14 mouse cellular contexts compared by ENCODE assay signal in genomic region chr11:61728037-61728436, GRCm38 (mm10). TPM values are rescaled to one million over a fixed set of nuclear protein-coding genes. Genes with fewer than 3 reads are reported as not detected.
DNase-seq lines count a peak whose midpoint lies in the region; ATAC-seq and TF ChIP-seq lines count a peak whose summit lies in the region.
"Had no signal": no experiment of that assay in that cellular context is flagged by ENCODE, and none has a peak within 500 bp of the region (broad histone marks: within the 10 kb centered on the region; RNA-seq: fewer than 3 reads in every experiment).

No protein-coding gene starts in this region.

- ATAC-seq in embryonic facial prominence, embryonic 14.5 days (ENCODE audit: low read depth) = no peak
- ATAC-seq in lung, embryonic 14.5 days (ENCODE audit: insufficient read depth) = no peak
- ATAC-seq: midbrain, embryonic 13.5 days had no signal

- H3K4me2 ChIP-seq in embryonic facial prominence, embryonic 14.5 days (ENCODE audit: low read depth, low read length) = no peak overlapping the region
- H3K4me2 ChIP-seq in lung, embryonic 14.5 days = no peak overlapping the region
- H3K4me2 ChIP-seq: embryonic facial prominence, embryonic 13.5 days; hindbrain, embryonic 14.5 days; limb, embryonic 12.5 days; midbrain, embryonic 13.5 days had no signal

- TF ChIP-seq CTCF in lung, embryonic 14.5 days (IDR thresholded peaks at IDR 0.05; ENCODE audit: low read depth) = no peak

- H3K4me1 ChIP-seq in embryonic facial prominence, embryonic 14.5 days (ENCODE audit: control insufficient read depth, insufficient read depth, low read length) = no peaks in the 10 kb centered on the region
- no peaks in the 10 kb centered on the region for H3K4me1 ChIP-seq in embryonic facial prominence, embryonic 10.5 days
- H3K4me1 ChIP-seq in lung, embryonic 14.5 days (ENCODE audit: insufficient read depth) = no peaks in the 10 kb centered on the region
- H3K4me1 ChIP-seq: embryonic facial prominence, embryonic 13.5 days; limb, embryonic 12.5 days; midbrain, embryonic 13.5 days had no signal

- H3K9me3 ChIP-seq in embryonic facial prominence, embryonic 14.5 days (ENCODE audit: control insufficient read depth, low read length) = no peaks in the 10 kb centered on the region
- H3K9me3 ChIP-seq in embryonic facial prominence, embryonic 10.5 days = no peaks in the 10 kb centered on the region
- H3K9me3 ChIP-seq in lung, embryonic 14.5 days (ENCODE audit: low read depth, low read length) = no peaks in the 10 kb centered on the region
- H3K9me3 ChIP-seq: embryonic facial prominence, embryonic 13.5 days; limb, embryonic 12.5 days; midbrain, embryonic 13.5 days had no signal

- peak; percentile 9 for DNase-seq in embryonic facial prominence, embryonic 14.5 days (ENCODE audit: low spot score)
- DNase-seq in embryonic facial prominence, embryonic 10.5 days (ENCODE audit: low spot score) = no peak
- DNase-seq in lung, embryonic 14.5 days = peak; percentile 27
- DNase-seq in lung, postnatal 14 days = no peak
- DNase-seq in kidney, postnatal 10 days = peak; percentile 56
- peak; percentile 17 for DNase-seq in telencephalon, adult 2 months (ENCODE audit: low read depth, low spot score)
- no peak for DNase-seq in spleen, postnatal 14 days (ENCODE audit: low spot score in 2 of 2)
- DNase-seq in cerebellum, postnatal 4 days (ENCODE audit: low spot score in 2 of 2) = no peak
- DNase-seq: cerebellum, adult 18-20 months had no signal

- no peaks in the 10 kb centered on the region for H3K27me3 ChIP-seq in embryonic facial prominence, embryonic 14.5 days (replicated peaks; ENCODE audit: control insufficient read depth, insufficient read depth, low read length)
- H3K27me3 ChIP-seq in embryonic facial prominence, embryonic 10.5 days (replicated peaks; ENCODE audit: low read depth, poor library complexity, severe bottlenecking) = no peaks in the 10 kb centered on the region
- H3K27me3 ChIP-seq in lung, embryonic 14.5 days (ENCODE audit: insufficient read depth, low read length) = no peaks in the 10 kb centered on the region
- H3K27me3 ChIP-seq: embryonic facial prominence, embryonic 13.5 days; limb, embryonic 12.5 days; midbrain, embryonic 13.5 days had no signal

- WGBS in embryonic facial prominence, embryonic 14.5 days = 49% methylated on average over 2 of the region's 2 CpGs
- WGBS in embryonic facial prominence, embryonic 10.5 days = 62% methylated on average over 2 of the region's 2 CpGs
- 61% methylated on average over 2 of the region's 2 CpGs for WGBS in lung, embryonic 14.5 days

- no peak overlapping the region for H3K4me3 ChIP-seq in embryonic facial prominence, embryonic 14.5 days (ENCODE audit: low read depth, low read length)
- no peak overlapping the region for H3K4me3 ChIP-seq in embryonic facial prominence, embryonic 10.5 days
- H3K4me3 ChIP-seq in lung, embryonic 14.5 days (ENCODE audit: low read depth, low read length) = no peak overlapping the region
- H3K4me3 ChIP-seq: embryonic facial prominence, embryonic 13.5 days; limb, embryonic 12.5 days; midbrain, embryonic 13.5 days had no signal

- H3K9ac ChIP-seq in embryonic facial prominence, embryonic 14.5 days (ENCODE audit: low read depth, low read length) = no peak overlapping the region
- H3K9ac ChIP-seq in lung, embryonic 14.5 days = no peak overlapping the region
- H3K9ac ChIP-seq: embryonic facial prominence, embryonic 13.5 days; hindbrain, embryonic 14.5 days; limb, embryonic 12.5 days; midbrain, embryonic 13.5 days had no signal

- H3K36me3 ChIP-seq in embryonic facial prominence, embryonic 14.5 days (ENCODE audit: control insufficient read depth, insufficient read depth, low read length) = peaks cover 50% of the 10 kb centered on the region
- H3K36me3 ChIP-seq in embryonic facial prominence, embryonic 10.5 days (replicated peaks) = peaks cover 75% of the 10 kb centered on the region
- H3K36me3 ChIP-seq in lung, embryonic 14.5 days (ENCODE audit: insufficient read depth) = peaks cover 54% of the 10 kb centered on the region

- H3K27ac ChIP-seq in embryonic facial prominence, embryonic 14.5 days (replicated peaks; ENCODE audit: low read depth, low read length) = no peak overlapping the region
- H3K27ac ChIP-seq in embryonic facial prominence, embryonic 10.5 days (replicated peaks) = no peak overlapping the region
- H3K27ac ChIP-seq in lung, embryonic 14.5 days (ENCODE audit: low read depth) = no peak overlapping the region
- H3K27ac ChIP-seq: embryonic facial prominence, embryonic 13.5 days; hindbrain, embryonic 14.5 days; limb, embryonic 12.5 days; midbrain, embryonic 13.5 days had no signal

RNA-seq across cellular contexts. Expression of gene Slc5a10, which starts 7.4 kb away (rescaled TPM):
- polyA plus RNA-seq in embryonic facial prominence, embryonic 14.5 days (2014; fragmentation: Nextera tagmentation; extraction: Ambion mirVana) = 0.13 TPM in 1 of 2 replicates, not detected in the other
- 0.14 TPM in 1 of 2 replicates, not detected in the other for polyA plus RNA-seq in embryonic facial prominence, embryonic 10.5 days (2016; fragmentation: Nextera tagmentation; extraction: Ambion mirVana)
- not detected in 2 replicates for polyA plus RNA-seq in lung, embryonic 14.5 days (2014; fragmentation: Nextera tagmentation; extraction: Ambion mirVana)
- polyA plus RNA-seq: embryonic facial prominence, embryonic 13.5 days; hindbrain, embryonic 14.5 days; small intestine, adult 2 months had no signal

RNA-seq across cellular contexts. Expression of gene Prpsap2, which starts 33.9 kb away (rescaled TPM):
- 24.2 and 27.3 TPM in 2 replicates for polyA plus RNA-seq in embryonic facial prominence, embryonic 14.5 days (2014; fragmentation: Nextera tagmentation; extraction: Ambion mirVana)
- polyA plus RNA-seq in embryonic facial prominence, embryonic 10.5 days (2016; fragmentation: Nextera tagmentation; extraction: Ambion mirVana) = 34.9 and 37.4 TPM in 2 replicates
- polyA plus RNA-seq in lung, embryonic 14.5 days (2014; fragmentation: Nextera tagmentation; extraction: Ambion mirVana) = 26.7 and 28.6 TPM in 2 replicates

RNA-seq across cellular contexts. Expression of gene Fam83g, which starts 44.1 kb away (rescaled TPM):
- 2.2 and 3.7 TPM in 2 replicates for polyA plus RNA-seq in embryonic facial prominence, embryonic 14.5 days (2014; fragmentation: Nextera tagmentation; extraction: Ambion mirVana)
- polyA plus RNA-seq in embryonic facial prominence, embryonic 10.5 days (2016; fragmentation: Nextera tagmentation; extraction: Ambion mirVana) = 2.2 and 2.3 TPM in 2 replicates
- 2.1 and 2.2 TPM in 2 replicates for polyA plus RNA-seq in lung, embryonic 14.5 days (2014; fragmentation: Nextera tagmentation; extraction: Ambion mirVana)

Comparison
In these comparisons a context has a peak if more than half of its experiments do, and no peak if none do; other contexts are left out.
1. DNase-seq: peak in embryonic facial prominence, embryonic 14.5 days (single experiment), lung, embryonic 14.5 days (single experiment), kidney, postnatal 10 days (single experiment) and telencephalon, adult 2 months (single experiment); none in embryonic facial prominence, embryonic 10.5 days (single experiment), lung, postnatal 14 days (single experiment), spleen, postnatal 14 days (0 of 2) and cerebellum, postnatal 4 days (0 of 2).